In the genomic region with DNA sequence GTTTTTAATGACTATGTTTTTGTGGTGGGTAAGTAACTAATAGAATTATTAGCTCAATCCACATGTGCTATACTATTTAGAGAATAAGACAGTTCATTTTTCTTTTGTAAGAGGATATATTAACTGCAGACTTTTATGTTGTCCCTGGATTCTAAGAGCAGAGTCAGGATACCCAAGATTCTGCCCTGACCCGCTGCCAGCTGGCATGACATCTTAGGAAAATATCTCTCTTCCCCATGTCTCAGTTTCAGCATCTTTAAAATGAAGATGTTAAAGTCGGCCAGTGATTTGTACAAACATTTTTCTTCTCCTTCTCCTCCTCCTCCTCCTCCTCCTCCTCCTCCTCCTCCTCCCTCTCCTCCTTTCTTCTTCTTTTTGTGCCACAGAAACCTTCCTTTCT, we compare ENCODE assay signal across 13 mouse cellular contexts. TPM values are rescaled to one million over a fixed set of nuclear protein-coding genes. Genes with fewer than 3 reads are reported as not detected.
DNase-seq lines count a peak whose midpoint lies in the region.
"Had no signal": no experiment of that assay in that cellular context is flagged by ENCODE, and none has a peak within 500 bp of the region (broad histone marks: within the 10 kb centered on the region; RNA-seq: fewer than 3 reads in every experiment).

No protein-coding gene starts in this region.

- DNase-seq in adrenal gland, adult (ENCODE audit: inconsistent age in 2 of 2, low spot score in 1 of 2): peak; percentile 31 to 61
- no peak for DNase-seq in adrenal gland, postnatal 4 days (ENCODE audit: low spot score in 2 of 2)
- DNase-seq in adrenal gland, postnatal 25 days: peak; percentile 33
- no peak for DNase-seq in adrenal gland, adult 18-20 months (ENCODE audit: low spot score in 2 of 2)
- peak; percentile 17 for DNase-seq in lung, postnatal 10 days
- no peak for DNase-seq in lung, postnatal 4 days
- DNase-seq: cerebellum, adult 18-20 months; cerebellum, adult 9-10 months; gastrocnemius, postnatal 14 days; heart, adult 18-20 months; heart, postnatal 14 days; heart, postnatal 4 days; kidney, adult 18-20 months had no signal

RNA-seq across cellular contexts. Expression of a gene that starts 7.7 kb away (rescaled TPM):
- 10 to 100 TPM; 21.3 to 22.9 TPM for total RNA-seq in adrenal gland, postnatal 4 days (2021)
- 2.2 and 2.4 TPM in 2 replicates for total RNA-seq in adrenal gland, postnatal 25 days (2021)
- total RNA-seq in adrenal gland, adult 18-20 months (2021): 1 to 10 TPM; 2.4 to 5.2 TPM

Comparison
In these comparisons a context has a peak if more than half of its experiments do, and no peak if none do; other contexts are left out.
1. DNase-seq: peak in adrenal gland, adult (2 of 2), adrenal gland, postnatal 25 days (single experiment) and lung, postnatal 10 days (single experiment); none in adrenal gland, postnatal 4 days (0 of 2), adrenal gland, adult 18-20 months (0 of 2) and lung, postnatal 4 days (0 of 2).